Mouse (Mus musculus): Measurements from ENCODE around the gene Phka1. TPM values are rescaled to one million over a fixed set of nuclear protein-coding genes. Genes with fewer than 3 reads are reported as not detected.

The Phka1 gene
- total RNA-seq, 2 experiments from 2014 or later, result 21.0 to 21.8 TPM

- peak; percentile 77 to 83 for DNase-seq (ENCODE audit: low spot score in 2 of 2)
Observed at GRCm38 (mm10) chrX:102476784-102477183, 167.3 kb downstream of the Phka1 start.

DNA sequence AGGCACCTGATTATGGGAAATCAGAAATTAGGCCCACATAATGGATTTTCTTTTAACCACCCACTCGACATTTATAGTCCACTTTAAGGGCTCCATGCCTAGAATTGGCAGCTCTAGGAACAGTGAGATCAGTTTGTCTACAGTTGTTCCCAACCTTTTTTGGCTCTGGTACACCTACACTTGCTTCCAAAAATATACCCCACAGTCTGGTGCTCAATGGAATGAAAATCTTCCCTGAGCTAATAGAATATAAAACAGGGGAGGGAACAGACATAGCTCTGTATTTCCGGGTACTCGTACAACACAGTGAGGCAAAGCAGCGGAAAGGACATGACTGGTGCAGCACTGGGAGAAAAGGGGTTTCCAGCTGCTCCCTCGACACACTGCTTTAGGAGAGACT is 168.5 kb downstream of the Phka1 start:
- no peak for DNase-seq (ENCODE audit: low spot score in 2 of 2)

Other genes with a start within 250 kb of the Phka1 start
- gene Hdac8, start 138.9 kb downstream of the Phka1 start, total RNA-seq (2021), result 10 to 100 TPM; 14.5 to 16.2 TPM
- not detected for gene Gm3880, start 42.7 kb upstream of the Phka1 start, total RNA-seq (2021)
- gene Gm9112, start 63.4 kb upstream of the Phka1 start, total RNA-seq (2021), result not detected
- gene Dmrtc1b, start 63.6 kb upstream of the Phka1 start, total RNA-seq (2021), result not detected
- gene Dmrtc1c1, start 158.7 kb upstream of the Phka1 start, total RNA-seq (2021), result not detected
- gene Dmrtc1c2, start 210.4 kb upstream of the Phka1 start, total RNA-seq (2021), result not detected
- not detected for gene 1700031F05Rik, start 223.7 kb upstream of the Phka1 start, total RNA-seq (2021)

Measured in layer of hippocampus, postnatal 10 days (tissue).